Mouse (Mus musculus): ENCODE data around the gene Cmc2.

Gene Cmc2

GRCm38 (mm10) chr8:116905836-116906235 is 15.4 kb downstream of the Cmc2 start:
- DNase-seq (ENCODE audit: extremely low spot score, low spot score), result no peak

GRCm38 (mm10) chr8:116905252-116905651 is 16.0 kb downstream of the Cmc2 start:
- no peak for DNase-seq (ENCODE audit: extremely low spot score, low spot score)

- no peak for DNase-seq (ENCODE audit: extremely low spot score, low spot score)
Observed at GRCm38 (mm10) chr8:116904736-116905135, 16.5 kb downstream of the Cmc2 start.

GRCm38 (mm10) chr8:116895521-116895920 is 25.7 kb downstream of the Cmc2 start:
- DNase-seq (ENCODE audit: extremely low spot score, low spot score), result no peak

GRCm38 (mm10) chr8:116893938-116894337 is 27.3 kb downstream of the Cmc2 start:
- DNase-seq (ENCODE audit: extremely low spot score, low spot score), result no peak

GRCm38 (mm10) chr8:116892636-116893035 is 28.6 kb downstream of the Cmc2 start:
- DNase-seq (ENCODE audit: extremely low spot score, low spot score), result no peak

- no peak for DNase-seq (ENCODE audit: extremely low spot score, low spot score)
Observed at GRCm38 (mm10) chr8:116892130-116892529, 29.1 kb downstream of the Cmc2 start.

GRCm38 (mm10) chr8:116891446-116891845 is 29.8 kb downstream of the Cmc2 start:
- no peak for DNase-seq (ENCODE audit: extremely low spot score, low spot score)

- no peak for DNase-seq (ENCODE audit: extremely low spot score, low spot score)
Observed at GRCm38 (mm10) chr8:116887813-116888212, 33.4 kb downstream of the Cmc2 start.

GRCm38 (mm10) chr8:116881396-116881795 is 39.9 kb downstream of the Cmc2 start:
- no peak for DNase-seq (ENCODE audit: extremely low spot score, low spot score)

- DNase-seq (ENCODE audit: extremely low spot score, low spot score), result no peak
Observed at GRCm38 (mm10) chr8:116875798-116876450, 45.3 kb downstream of the Cmc2 start.

- no peak for DNase-seq (ENCODE audit: extremely low spot score, low spot score)
Observed at GRCm38 (mm10) chr8:116873986-116874385, 47.3 kb downstream of the Cmc2 start.

GRCm38 (mm10) chr8:116873586-116873985 is 47.7 kb downstream of the Cmc2 start:
- no peak for DNase-seq (ENCODE audit: extremely low spot score, low spot score)

- no peak for DNase-seq (ENCODE audit: extremely low spot score, low spot score)
Observed at GRCm38 (mm10) chr8:116872761-116873342, 48.4 kb downstream of the Cmc2 start.

- DNase-seq (ENCODE audit: extremely low spot score, low spot score), result peak; percentile 26
Observed at GRCm38 (mm10) chr8:116868699-116869098, 52.6 kb downstream of the Cmc2 start.

GRCm38 (mm10) chr8:116867321-116867720 is 53.9 kb downstream of the Cmc2 start:
- DNase-seq (ENCODE audit: extremely low spot score, low spot score), result no peak

- DNase-seq (ENCODE audit: extremely low spot score, low spot score), result peak; percentile 49
Observed at GRCm38 (mm10) chr8:116866118-116866903, 54.9 kb downstream of the Cmc2 start.

GRCm38 (mm10) chr8:116864514-116864913 is 56.7 kb downstream of the Cmc2 start:
- no peak for DNase-seq (ENCODE audit: extremely low spot score, low spot score)

GRCm38 (mm10) chr8:116864022-116864387 is 57.2 kb downstream of the Cmc2 start:
- no peak for DNase-seq (ENCODE audit: extremely low spot score, low spot score)

- peak; percentile 43 for DNase-seq (ENCODE audit: extremely low spot score, low spot score)
Observed at GRCm38 (mm10) chr8:116863357-116864021, 57.8 kb downstream of the Cmc2 start.

- no peak for DNase-seq (ENCODE audit: extremely low spot score, low spot score)
Observed at GRCm38 (mm10) chr8:116862191-116862590, 59.1 kb downstream of the Cmc2 start.

GRCm38 (mm10) chr8:116852042-116852441 is 69.2 kb downstream of the Cmc2 start:
- DNase-seq (ENCODE audit: extremely low spot score, low spot score), result no peak

Data from neural tube, embryonic 10.5 days (tissue).